Mouse (Mus musculus) small intestine, adult 2 months (tissue): ENCODE results near the gene Akap6.

Experiments used
- CTCF ChIP-seq: fragments of 200-500 bp; IDR thresholded peaks from 2 replicates; pipeline ENCODE4 v1.5.1; 2012; ENCODE audit warnings: low read depth, mild to moderate bottlenecking, control low read depth, inconsistent platforms, low read length, moderate library complexity, mixed read lengths; ENCODE audit not compliant: insufficient replicate concordance, insufficient read length; ENCODE audit errors: extremely low read depth
- POLR2A ChIP-seq: fragments of 200-500 bp; IDR thresholded peaks from 2 replicates; pipeline ENCODE4 v1.6.1; 2012; ENCODE audit warnings: low read depth, mild to moderate bottlenecking, control low read depth, inconsistent platforms, low read length, moderate library complexity

DNA sequence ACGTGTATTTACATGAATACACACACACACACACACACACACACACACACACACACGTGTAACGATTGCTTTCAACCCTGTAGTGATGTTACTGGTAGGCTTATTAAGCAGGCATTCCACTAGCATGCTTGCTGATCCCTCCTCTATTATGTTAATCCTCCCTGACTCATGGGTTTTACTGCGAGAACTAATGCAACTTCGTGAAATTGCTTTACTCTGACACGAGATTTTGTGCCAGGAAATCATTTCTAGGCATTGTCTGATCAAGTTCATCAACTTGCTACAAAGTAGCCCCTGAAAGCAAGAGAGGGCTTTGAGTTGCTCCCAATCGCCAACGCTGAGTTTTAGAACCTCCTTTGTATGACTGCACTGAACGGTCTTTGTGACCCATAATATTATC is 132.6 kb downstream of the Akap6 start:
- TF ChIP-seq CTCF: no peak
- TF ChIP-seq POLR2A: no peak
